Mouse (Mus musculus) monocyte, adult 59 days (primary cell): ENCODE measurements around the gene Vmn2r33. TPM values are rescaled to one million over a fixed set of nuclear protein-coding genes. Genes with fewer than 3 reads are reported as not detected.

Source experiments
- total RNA-seq, 2 experiments: library from RNA; stranded (reverse); gene quantifications; one replicate each; pipeline ENCODE4 v1.2.4; 2023

The Vmn2r33 gene
- not detected for total RNA-seq

DNA sequence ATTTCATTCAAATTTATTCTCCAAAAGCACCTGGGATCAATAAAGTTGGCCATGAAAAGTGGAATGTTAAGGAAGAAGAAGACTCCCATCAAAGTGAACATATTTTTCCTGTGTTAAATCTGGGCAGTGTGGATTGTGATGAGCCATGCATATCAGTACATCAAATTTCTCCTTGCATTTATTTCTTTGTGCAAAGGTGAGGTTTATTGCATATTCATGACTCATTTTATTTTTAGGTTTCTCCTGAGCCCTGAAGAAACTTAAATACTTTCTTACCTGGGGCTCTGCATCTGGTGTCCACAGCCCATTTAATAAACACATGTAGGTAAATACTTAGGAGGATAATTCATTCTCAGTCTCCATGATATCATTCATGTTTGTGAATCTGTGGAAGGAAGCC is at the start of gene Vmn2r33:
Vmn2r33 (minus strand) TSS at position 101 of the 400 bp plus-strand sequence.

Other genes with a start within 250 kb of the Vmn2r33 start
- gene Vmn2r30, start 229.2 kb downstream of the Vmn2r33 start, total RNA-seq, result not detected
- gene Gm45783, start 192.2 kb downstream of the Vmn2r33 start, total RNA-seq, result not detected
- not detected for gene Vmn2r31, start 167.1 kb downstream of the Vmn2r33 start, total RNA-seq
- not detected for gene Vmn2r32, start 86.8 kb downstream of the Vmn2r33 start, total RNA-seq
- not detected for gene Vmn2r34, start 122.7 kb upstream of the Vmn2r33 start, total RNA-seq